Mouse (Mus musculus): ENCODE results near the gene Kif1bp.
"Not testable (repeated sequence)": the region's sequence is repeated elsewhere in the genome, so short reads cannot be mapped to it uniquely, and the experiment has no call there.

Gene Kif1bp

DNA sequence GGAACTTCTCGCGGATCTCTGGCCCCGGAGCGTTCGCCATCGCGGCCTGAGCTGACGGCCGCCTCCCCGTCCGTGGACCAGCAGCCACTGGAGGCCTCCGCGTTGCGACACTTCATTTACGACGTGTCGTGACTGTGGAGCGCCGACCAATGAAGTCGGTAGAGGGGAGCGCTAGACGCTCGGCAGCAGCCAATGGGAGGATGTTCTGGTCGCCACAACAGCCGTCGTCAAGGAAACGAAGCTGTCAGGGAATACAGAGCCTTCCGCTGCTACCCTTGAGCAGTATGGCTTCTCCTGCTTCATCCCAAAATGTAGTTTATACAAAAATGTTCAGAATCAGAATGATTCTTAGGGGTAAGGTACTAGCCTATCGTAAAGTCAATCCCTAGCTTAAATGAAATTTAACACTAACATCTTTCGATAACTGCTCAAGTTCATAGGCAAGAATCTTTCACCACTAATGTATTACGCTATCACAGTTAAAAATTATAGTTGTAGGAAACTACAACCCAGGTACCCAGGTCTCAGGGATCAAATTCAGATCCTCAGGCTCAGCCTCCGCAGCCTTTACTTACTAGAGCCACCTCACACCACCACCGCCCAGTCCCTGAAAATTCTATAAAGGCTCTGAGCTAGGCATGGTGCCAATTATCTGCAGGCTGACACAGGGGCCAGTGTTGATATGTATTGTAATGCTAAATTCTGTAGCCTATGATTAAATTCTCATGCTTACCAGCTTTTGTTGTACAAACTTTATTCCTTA, at the start of gene Kif1bp:
Gene Kif1bp (minus strand): TSS at position 120 of the 763 bp plus-strand sequence.
- DNase-seq (ENCODE audit: low spot score), result peak; percentile 97

GRCm38 (mm10) chr10:62604161-62604560, 25.9 kb upstream of the Kif1bp start:
- no peak for DNase-seq (ENCODE audit: low spot score)

GRCm38 (mm10) chr10:62603233-62604030, 25.2 kb upstream of the Kif1bp start:
- no peak for DNase-seq (ENCODE audit: low spot score)

GRCm38 (mm10) chr10:62602177-62603040, 24.2 kb upstream of the Kif1bp start, which contains the start of gene Ddx21:
Ddx21 (minus strand) TSS chr10:62602281.
- DNase-seq (ENCODE audit: low spot score), result peak; percentile 76

- DNase-seq (ENCODE audit: low spot score), result no peak
Measured at GRCm38 (mm10) chr10:62601833-62602176, 23.5 kb upstream of the Kif1bp start.

- DNase-seq (ENCODE audit: low spot score), result no peak
Measured at GRCm38 (mm10) chr10:62601053-62601791, 23.0 kb upstream of the Kif1bp start.

DNA sequence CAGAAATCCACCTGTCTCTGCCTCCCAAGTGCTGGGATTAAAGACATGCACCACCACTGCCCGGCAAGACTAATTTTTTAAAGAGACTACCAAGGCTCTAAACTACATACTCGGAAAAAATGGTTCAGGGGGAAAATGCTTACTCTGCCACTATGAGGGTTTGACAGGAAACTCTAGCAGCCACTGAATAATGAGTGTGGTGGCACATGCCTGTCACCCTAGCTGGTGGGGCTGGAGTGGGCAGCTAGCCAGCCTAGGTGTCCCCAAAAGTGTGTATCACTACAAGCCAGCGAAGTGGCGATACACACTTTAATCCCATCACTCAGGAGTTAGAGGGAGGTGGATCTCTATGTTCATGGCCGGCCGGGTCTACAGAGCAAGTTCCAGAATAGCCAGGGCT, 21.8 kb upstream of the Kif1bp start:
- DNase-seq (ENCODE audit: low spot score), result no peak

- DNase-seq (ENCODE audit: low spot score), result not testable (repeated sequence)
Measured at GRCm38 (mm10) chr10:62599311-62599710, 21.1 kb upstream of the Kif1bp start.

GRCm38 (mm10) chr10:62592496-62592895, 14.2 kb upstream of the Kif1bp start:
- no peak for DNase-seq (ENCODE audit: low spot score)

DNA sequence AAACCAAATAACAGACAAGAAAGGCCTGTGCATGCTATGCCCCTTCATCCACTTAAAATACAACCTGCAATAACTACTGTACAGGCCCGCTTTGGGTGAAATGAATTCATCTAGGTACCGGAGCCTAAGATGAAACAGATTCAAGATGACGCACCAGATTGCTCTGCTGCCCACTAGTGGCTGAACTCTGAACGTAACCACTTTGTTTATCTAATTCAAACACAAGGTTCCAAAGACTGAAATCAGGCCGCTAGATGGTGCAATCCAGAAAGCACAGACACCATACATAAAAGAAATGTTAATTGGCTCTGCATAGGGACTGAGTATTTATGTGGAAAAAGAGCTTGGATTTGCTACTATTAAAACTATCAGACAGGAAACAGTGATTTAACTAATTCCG, 11.9 kb upstream of the Kif1bp start:
- peak; percentile 87 for DNase-seq (ENCODE audit: low spot score)

DNA sequence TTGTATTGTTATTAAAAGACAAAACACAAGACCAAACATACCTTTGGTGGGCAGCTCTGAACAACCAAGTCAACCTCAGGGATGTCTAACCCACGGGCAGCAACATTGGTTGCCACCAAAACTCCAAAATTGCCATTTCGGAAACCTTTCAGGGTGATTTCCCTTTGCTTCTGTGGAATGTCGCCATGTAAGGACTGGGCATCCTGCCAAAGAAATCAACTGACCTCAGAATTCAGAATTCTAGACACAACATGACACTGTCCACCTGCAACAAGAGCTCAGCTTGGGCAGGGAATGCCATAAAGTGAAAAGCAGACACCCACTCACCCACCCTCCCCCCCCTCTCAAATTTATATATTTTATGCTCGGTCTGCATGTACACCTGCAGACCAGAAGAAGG, 10.4 kb upstream of the Kif1bp start:
- DNase-seq (ENCODE audit: low spot score), result no peak

GRCm38 (mm10) chr10:62583245-62583644, 5.0 kb upstream of the Kif1bp start:
- no peak for DNase-seq (ENCODE audit: low spot score)

- no peak for DNase-seq (ENCODE audit: low spot score)
Measured at GRCm38 (mm10) chr10:62582701-62583100, 4.4 kb upstream of the Kif1bp start.

GRCm38 (mm10) chr10:62582263-62582662, 4.0 kb upstream of the Kif1bp start:
- no peak for DNase-seq (ENCODE audit: low spot score)

- DNase-seq (ENCODE audit: low spot score), result not testable (repeated sequence)
Measured at GRCm38 (mm10) chr10:62579129-62579528, 872 bp upstream of the Kif1bp start.

DNA sequence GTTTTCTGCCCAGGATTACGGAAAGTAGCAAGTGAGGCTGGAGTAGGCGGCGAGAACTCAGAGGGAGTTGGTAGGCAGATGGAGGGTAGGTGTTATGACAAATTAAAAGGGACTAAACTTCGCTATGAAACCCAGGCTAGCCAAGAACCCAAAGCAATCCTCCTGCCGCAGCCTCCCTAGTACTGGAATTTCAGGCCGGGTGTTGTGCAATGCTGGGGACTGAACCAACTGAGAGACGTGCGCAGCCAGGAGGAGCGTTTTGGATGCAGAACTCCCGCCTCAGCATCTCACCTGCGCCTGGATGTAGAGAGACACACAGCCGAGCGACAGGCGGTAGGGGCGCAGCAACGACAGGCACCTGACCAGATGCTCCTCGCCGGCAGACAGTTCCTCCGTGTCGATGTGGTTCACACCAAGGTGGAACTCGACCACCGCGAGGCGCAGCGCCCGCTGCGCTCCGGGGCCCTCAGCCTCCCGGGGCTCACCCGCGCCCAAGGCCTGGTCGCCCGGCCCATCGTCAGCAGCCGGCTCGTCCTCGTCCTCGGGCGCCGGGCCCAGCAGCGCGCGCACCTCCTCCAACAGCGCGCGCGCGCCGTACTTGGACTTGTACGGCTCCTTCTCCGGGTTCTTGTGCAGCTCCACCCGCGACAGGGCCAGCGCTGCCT, 452 bp downstream of the Kif1bp start:
- no peak for DNase-seq (ENCODE audit: low spot score)

DNA sequence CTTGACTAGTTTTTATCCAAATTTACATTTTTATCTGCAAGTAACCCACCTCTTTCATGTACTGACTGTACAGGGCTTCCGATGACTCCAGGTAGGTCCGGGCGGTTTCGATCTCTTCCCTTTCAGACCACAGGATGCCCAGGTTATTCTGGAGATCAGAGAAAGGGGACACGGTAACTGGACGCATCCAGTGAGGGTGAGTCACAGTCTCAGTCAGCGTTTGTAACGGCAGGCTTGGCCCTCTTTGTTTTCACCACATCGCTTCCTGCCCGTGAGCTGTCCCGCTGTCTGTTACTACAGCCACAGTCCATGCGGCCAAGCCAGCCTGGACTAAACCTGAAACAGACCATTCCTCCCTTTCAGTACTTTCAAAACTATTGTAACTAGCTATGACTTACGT, 3.3 kb downstream of the Kif1bp start:
- DNase-seq (ENCODE audit: low spot score), result no peak

- DNase-seq (ENCODE audit: low spot score), result no peak
Measured at GRCm38 (mm10) chr10:62570126-62570871, 8.0 kb downstream of the Kif1bp start.

GRCm38 (mm10) chr10:62568861-62569260, 9.4 kb downstream of the Kif1bp start:
- no peak for DNase-seq (ENCODE audit: low spot score)

DNA sequence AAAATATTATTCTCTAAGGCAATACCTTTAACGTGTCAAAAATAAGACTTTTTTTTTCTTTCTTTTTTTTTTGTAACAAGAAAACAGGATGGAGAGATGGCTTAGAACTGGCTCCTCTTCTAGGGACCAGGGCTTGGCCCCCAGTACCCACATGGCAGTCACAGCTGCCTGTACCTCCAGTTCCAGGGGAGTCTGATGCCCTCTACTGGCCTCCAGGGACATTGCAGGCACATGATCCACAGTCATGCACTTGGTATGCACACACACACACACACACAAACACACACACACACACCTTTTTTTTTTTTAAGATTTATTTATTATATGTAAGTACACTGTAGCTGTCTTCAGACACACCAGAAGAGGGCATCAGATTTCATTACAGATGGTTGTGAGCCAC, 20.5 kb downstream of the Kif1bp start:
- no peak for DNase-seq (ENCODE audit: low spot score)
